Mouse (Mus musculus) adrenal gland, adult 18-20 months (tissue): Measurements from ENCODE around the gene Prmt3. TPM values are rescaled to one million over a fixed set of nuclear protein-coding genes. Genes with fewer than 3 reads are reported as not detected.

Experiments
- DNase-seq, 2 experiments: peaks; one replicate each; pipeline ENCODE4 v3.0.0; 2021 to 2022; ENCODE audit warnings: low spot score in 2 of 2
- total RNA-seq, 2 experiments: library from RNA; stranded (reverse); gene quantifications; 1 replicate in 1 of 2; 2 replicates in 1 of 2; pipeline ENCODE4 v1.2.3; 2021

The Prmt3 gene
- total RNA-seq, 2 experiments from 2014 or later = 33.0 to 38.6 TPM

DNA sequence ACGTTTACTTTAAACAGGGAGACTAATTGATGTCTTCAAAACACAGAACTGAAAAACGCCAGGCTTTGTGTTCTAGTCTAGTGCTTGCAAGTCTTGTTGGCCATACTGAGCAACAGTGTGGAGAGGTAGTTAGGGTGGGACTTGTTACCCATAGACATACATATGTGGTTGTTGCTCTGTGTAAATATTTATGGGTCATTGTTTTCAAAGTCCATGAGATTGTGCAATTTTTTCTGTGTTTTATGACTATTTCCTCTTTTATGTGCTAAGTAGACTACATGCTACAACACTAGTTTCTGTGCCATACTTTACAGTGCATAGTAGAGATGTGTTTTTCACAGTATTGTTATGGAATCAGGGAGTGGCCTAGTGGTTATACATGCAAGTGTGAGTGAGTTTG lies 16.2 kb downstream of the Prmt3 start:
- no peak for DNase-seq

DNA sequence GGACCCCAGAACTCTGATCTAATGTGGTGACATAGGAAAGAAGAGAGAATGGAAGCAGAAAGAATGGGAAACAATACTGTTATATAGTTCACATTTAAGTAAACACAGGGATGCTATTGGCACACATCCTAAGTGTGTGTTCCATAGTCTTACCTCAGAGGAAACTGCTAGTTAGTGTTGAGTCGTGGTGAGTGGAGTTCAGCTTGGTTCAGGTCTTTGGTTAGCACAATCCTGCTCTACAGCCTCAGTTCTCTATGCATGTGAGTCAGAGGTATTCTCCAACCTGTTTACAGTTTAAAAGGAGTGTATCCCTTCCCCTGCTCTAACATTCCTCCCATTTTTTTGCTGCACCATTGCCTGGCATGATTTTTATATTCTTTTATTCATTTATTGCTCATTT lies 19.0 kb downstream of the Prmt3 start:
- no peak for DNase-seq

DNA sequence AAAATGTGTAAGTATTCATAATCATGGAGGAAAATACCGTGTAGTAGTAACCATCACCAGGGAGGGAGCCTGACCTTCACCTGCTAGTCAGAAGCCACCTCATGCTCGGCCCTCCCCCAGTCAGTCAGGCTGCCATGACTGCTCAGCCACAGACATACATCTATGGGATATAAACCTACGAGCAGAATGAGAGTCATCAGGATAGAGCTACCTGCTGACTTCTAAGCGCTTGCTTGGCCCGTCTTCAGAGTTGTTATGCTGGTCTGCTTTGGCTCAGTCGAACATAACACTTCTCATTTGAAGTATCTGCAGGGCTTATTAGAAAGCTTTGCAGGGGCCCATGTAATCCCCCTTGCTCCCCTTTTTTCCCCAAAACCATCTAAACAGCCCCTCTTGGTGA lies 25.4 kb downstream of the Prmt3 start:
- no peak for DNase-seq

DNA sequence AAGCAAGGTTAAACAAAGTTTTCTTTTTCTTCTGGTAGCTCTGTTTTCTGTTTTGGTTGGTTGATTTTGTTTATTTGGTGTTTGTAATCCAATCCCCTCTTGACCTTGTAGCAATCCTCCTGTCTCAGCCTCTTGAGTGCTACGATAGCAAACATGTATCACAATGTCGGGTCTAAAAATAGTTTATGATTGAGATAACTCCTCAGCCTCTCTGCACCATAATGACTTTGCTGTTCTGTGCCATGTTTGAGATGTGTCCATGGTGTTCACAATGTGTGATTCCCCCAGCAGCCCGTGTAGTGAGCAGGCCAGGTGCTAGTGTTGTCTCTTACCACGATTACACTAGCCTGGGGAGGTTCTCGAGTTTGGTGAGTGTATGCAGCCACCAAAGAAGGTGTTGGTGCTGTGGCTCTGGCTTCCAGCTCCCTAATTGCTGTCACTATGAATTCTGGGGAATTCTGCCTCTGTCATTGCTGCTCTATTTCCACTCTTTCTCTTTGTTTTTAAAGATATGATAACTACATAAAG lies 26.6 kb downstream of the Prmt3 start:
- DNase-seq = no peak

DNA sequence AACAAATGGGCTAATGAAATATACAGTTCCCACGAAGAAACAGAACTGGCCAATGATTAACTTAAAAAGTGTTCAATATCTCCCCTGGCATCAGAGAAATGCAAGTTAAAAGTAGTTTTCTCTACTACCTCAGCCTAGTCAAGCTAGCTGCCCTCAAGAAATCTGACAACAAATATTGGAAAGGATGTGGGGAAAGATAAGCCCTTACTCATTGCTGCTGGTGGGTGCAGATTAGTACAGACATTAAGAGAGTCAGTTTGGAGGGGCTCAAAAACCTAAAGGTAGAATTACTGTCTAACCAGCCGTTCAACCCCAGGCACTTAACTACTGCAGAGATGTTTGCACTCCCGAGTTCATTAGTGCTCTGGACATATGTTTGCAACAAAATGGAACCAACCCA lies 27.5 kb downstream of the Prmt3 start:
- DNase-seq = no peak

DNA sequence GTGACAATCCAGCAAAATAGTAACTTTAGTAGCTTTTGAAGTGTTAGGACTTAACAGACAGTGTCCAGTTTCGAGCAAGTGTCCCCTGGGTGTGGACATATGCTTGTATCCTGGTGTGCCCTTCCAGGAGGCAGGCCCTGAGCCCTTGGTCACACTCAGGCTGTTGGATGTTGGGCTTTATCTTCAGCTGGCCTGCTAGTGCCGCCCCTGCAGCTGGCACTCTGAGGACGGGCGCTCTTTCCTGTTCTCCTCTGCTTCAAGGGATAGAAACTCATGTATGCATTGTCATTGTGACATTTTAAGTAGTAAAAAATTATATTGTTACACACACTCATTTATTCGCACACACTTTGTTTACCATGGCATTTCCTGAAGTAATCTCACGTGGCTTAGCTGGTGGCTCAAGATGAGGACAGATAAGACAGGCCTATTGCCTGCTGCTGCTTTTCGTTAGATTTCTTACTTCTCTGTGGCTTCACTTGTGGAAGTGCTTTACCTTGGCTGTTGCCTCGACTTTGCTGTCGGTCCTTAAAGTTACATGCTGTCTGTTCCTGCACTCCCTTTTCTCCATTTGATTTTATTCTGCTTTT lies 29.0 kb downstream of the Prmt3 start:
- no peak for DNase-seq

DNA sequence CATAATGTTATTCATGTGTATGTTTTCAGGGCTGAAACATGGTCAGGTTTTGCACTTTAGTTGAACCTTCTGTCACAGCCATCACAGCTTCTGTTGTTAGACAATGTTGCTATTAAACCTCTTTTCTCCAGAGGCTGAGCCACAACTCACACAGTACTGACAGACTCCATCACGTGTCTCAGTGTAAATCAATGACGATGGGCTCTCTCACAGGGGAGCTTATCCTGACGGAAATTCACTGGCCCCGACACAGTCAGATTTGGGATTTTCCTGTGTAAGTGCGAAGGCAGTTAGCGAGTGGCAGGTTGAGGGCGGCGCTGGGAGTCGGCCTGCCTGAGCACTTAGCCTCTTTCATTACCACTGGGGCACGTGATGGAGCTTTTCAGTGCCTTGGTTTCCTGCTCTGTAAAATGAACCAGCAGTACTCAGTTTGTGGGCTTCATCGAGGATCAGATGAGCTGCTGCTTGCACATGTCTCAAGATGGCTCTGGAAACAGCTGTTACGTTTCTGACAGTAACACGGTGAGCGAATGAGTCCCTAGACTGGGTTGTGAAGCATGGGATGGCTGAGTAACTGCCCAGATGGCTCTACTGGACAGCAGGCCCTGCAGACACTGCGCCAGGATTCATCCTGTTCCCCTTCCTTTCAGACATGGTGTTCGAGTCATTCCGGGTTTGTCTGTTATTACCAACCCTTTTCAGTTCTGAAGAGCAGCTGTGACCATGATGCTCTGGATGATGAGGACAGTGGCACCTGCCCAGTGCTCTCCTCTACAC lies 29.9 kb downstream of the Prmt3 start:
- no peak for DNase-seq

DNA sequence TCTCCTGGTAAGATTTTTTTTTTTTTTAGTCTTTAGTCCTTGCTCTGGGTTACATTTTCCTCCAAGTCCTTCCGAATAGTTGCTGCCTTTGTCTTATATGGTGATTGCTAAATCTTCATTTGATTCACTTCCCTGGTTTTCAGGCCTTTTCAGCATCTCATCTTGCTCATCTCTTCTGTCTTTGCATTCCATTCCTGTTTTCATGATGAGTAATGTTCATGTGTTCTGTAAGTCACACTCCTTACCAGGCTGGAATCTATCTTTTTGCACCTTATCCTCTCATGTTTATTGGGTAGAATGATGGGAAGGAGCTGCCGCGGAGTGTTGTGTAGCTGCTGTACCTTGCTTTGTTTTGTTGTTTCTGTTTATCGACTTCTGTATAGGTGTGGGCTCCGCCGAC lies 31.0 kb downstream of the Prmt3 start:
- no peak for DNase-seq

DNA sequence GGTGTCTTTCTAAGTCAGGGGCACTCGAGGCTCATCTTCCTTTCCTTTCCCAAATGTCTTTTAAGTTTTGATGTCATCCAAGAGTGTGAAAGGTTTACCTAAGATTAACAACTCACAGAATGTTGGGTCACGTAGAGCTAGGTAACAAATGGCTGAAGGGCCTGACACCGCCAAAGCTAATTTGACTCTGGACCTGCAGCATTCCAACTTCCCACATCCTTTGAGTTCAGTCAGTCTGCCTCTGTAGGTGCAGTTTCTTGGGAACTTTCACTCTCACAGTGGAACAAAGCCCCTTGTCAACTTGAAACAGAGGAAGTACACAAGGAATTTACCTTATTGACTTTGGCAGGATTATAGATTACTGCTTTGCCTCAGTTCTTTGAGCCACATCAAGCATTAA lies 31.4 kb downstream of the Prmt3 start:
- no peak for DNase-seq

DNA sequence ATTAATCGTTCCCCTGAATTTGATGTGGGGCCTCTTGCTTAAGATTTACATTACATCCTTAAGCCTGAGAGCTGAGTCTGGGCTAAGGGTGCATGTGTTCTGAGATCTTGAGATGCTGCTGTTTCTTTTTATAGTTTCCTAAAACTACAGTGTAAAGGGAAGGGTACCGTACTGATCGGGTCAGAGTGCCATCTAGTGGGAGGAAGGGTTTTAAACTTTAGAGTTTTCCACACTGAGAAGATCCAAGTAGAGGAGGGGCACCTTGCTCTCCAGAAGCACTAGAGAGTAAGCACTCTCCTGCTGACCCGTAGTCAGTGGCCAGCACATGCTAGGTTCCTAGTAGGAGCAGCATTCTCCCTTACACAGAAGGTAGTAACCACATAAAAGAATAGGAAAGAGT lies 33.2 kb downstream of the Prmt3 start:
- DNase-seq = no peak

DNA sequence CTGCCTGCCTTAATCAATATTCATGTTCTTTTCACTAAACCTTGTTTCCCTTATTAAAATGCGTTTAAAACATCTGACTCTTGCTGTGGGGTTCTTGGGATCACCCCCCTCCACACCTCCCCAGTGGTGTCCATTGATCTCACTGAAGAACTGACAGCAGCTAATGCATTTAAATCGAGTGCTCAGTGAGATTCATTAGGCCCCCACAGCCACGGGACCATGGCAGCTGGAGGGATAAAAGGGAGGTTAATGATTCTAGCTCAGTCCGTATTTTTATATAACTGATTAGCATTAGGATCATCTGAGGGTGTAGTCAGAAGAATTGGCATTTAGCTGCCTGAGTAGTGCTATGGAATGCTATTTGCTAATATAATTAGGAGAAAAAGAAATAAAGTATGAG lies 41.2 kb downstream of the Prmt3 start:
- no peak for DNase-seq

DNA sequence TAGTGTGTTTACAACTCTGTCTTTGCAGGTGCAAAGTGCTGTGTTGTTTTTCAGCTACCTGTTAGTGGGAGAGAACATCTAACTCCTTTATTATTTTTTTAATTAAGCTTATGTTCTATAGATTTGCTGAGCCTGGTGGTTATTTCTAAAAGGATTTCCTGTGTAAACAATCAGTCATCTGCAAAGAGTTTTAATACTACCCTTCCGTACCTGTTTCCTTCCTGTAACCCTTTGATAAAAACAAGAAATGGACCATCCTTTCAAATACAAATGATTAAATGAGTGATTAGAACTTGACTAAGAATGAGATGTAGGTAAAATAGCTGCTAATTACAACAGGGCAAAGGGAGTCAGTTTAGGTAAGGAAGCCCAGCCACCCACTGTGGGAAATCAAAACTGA lies 43.2 kb downstream of the Prmt3 start:
- no peak for DNase-seq

DNA sequence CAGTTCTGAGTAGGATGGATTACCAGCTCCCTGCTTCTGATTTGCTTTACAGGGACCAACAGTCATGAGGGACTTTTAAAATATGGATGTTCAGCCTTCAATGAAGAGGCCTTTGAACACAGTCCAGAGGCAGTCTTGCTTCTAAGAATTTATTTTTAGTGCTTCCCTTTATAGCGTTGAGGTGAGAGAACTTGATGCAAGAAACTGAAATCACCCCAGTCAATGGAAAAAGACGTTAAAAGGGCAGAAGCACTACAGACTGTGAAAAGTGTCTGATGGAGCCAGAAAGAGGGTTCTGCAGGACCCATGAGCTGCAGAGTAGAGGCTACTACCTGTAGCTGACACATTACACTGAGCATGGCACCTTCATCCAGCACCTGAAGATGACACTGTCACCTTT lies 43.9 kb downstream of the Prmt3 start:
- DNase-seq = no peak

DNA sequence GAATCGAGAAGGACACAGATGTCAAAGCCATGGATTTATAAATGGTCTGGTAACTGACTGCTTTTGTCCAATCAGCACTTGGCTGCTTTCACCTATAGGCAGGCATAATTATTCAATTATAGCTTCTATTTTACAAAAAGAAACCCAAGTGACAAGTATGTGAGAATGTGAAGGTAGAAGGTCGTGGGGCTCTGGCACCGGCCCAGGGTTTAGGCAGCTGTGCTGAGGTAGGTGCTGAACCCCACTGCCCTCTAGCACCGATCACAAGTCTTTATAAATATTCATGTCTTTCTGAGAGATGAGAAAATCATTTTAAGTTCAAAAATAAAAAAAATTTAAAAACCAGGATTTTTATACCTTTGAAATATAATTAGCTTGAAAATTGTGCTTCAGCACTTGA lies 45.4 kb downstream of the Prmt3 start:
- DNase-seq = no peak

DNA sequence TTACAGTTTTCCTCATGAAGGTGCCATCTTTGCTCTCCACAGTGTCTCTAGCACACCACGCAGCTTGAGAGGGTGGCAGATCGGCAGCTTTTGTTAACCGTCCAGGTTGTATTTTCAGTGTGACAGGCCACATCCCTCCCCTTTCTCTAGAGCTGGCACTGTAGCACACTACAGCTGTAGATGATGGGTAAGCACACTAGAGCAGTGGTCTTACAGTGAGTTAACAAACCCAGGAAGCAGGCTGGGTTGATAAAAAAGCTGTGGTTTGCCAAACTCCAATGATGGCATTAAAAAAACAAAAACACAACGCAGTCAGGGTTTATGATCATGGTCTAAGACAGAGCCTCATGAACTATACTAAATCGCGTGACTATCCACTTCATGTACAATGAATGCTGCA lies 45.9 kb downstream of the Prmt3 start:
- no peak for DNase-seq

DNA sequence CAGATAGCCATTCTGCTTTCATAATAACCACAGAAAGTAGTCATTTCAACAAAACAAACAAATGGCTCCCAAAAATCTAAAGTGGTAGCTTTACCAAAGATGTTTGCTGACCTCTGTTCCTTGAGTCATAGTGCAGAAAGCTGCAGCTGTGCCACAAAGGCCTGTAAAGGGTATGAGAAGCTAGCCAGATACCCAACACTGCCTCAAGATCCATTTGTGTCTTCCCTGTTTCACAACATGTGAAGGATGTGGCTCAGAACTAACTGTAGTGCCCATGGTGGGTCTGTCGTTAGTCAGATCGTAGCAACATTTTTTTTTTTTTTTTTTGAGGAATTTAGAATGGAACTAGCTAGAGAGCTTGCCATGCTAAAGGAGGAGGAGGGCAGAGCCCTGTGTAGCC lies 46.4 kb downstream of the Prmt3 start:
- no peak for DNase-seq

DNA sequence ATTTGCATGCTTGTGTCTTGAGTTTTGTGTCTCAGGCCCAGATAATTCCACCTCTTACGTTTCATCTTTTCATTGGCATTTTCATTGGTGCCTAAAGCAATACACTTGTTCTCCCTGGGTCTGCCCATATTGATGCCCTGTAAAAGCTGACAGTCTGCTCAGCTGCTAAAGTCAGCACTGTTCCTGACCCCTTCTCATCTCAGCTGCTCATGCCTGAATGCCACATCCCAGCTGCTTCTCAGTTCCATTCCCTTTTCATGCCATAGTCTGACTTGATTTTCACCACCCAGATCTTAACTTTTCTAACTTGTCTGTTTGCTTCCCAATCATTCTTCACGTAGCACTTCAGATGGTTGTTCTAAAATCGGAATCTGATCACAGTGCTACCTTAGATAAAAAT lies 47.3 kb downstream of the Prmt3 start:
- no peak for DNase-seq

DNA sequence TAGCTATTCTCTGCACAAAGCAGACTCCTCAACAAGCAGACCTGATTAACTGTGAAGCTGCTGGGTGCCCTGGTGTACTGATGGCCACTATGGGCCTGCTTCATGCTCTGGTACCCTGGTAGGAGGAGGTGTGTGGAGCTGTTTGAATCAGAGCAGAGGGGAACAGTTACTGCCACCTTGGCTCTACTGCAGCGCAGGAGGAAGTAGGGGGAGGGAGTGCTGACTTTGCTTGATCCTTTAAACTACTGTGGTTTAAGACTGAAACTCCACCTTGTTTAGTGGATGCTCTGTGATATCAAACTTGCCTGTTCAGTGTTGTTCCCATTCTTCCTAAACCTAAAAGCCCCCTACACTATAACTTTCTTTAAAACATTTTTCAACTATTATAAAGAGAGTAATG lies 49.8 kb downstream of the Prmt3 start:
- DNase-seq = no peak

DNA sequence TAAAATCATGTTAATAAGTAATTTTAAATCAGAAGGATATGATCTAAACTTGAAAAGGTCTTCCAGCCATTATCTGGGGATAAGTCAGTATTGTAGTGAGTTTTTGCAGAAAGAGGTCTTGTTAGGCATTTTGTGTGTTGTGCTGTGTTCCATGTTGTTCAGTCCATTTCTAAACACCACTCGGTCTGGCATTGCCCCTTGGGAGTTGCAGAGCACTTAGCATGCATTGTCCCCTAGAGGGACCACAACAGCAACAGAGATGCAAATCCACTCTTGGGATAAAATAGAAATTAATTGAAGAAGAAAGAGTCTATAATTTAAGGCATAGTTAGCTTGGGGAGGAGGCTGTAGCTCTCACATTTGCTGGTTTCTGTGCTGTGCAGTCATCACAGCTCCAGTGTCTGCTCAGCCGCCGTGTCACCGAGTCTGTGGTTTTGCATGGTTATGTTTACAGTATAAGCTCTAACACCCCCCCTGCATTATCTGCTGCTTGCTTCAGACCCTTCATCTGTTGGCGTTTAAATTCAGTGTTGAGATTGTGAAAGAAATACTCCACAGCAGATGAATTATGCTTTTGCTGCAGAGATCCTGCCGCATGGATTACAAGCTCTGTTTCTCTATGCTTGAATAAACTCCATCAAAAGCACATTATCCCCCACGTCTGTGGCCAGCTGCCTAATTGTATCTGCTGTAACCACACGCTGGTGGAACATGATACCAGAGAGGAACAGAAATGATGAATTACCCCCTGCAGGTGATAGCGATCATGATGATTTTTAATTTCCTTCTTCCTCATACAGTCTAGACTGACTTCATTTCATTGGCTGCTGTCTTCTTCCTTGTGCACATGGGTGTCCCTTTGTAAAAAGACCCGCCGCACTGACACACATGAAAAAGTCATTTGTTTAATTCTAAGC lies 64.5 kb downstream of the Prmt3 start:
- DNase-seq = no peak

DNA sequence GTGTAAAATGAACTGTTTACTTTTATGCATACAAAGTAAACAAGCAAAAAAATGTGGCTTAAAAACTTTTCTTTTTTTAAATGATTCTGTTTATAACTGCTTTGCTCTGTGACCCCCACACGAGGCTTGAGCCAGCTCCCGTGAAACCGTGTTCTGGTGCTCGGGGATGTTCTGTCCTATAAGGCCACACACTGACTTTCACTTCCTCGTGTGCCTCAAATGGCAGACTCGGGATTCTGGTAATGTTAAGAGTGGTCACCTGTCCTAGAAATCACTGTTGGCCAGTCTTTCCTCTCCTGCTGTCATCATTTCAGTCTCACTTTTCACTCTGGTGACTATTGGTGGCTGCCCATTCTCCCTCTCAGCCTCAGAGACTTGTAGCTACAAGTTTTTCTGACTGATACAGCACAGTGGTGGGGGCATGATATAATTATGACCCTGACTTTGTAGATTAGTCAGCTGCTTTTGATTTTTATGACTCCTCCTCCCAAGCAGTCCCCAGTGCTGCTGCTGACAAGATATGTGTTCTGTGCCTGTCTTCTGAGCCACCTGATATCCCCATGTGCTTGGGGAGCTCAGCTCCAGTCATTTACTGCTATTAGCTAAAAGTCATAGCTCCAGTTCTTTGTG lies 65.3 kb downstream of the Prmt3 start:
- DNase-seq = no peak

DNA sequence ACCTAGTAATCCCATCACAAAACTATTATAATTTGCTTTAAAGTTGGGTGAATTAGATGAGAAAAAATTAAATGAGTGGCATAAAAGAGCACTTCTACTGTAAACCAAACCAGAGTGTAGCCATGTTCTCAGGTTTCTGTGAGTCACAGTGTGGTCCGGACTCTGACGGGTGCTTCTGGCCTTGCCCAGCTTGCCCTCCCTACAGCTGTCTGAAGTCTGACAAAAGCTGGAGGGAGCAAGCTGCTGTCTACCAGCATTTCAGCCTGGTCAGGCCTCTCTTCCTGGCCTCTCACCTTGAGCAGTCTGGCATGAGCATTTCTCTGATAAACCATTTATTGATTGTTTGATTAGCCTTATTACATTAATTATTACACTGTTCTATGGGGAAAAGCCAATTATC lies 69.8 kb downstream of the Prmt3 start:
- DNase-seq = no peak
